8 mouse cellular contexts compared by ENCODE assay signal in the genomic region with DNA sequence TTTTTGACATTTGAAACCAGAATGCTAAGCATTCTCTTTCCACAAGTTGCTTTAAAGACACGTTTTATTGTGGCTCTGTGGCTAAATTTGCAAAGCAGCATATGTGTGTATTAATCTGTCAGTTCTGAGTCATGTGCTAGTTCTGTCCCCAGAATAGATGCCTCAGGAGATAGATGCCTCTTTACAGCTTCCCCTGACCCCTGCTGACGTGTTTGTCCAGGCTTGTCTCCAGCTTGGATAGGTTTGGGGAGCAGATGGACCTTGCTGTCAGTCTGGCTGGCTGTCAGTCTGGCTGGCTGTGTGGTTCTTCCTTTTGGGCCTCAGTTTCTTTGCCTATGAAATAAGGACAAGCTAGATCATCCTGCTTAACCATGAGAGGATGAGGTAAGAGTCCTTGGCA.
DNase-seq lines count a peak whose midpoint lies in the region; ATAC-seq lines count a peak whose summit lies in the region.
"Had no signal": no experiment of that assay in that cellular context is flagged by ENCODE, and none has a peak within 500 bp of the region (broad histone marks: within the 10 kb centered on the region; RNA-seq: fewer than 3 reads in every experiment).

No protein-coding gene starts in this region.

- no peak for ATAC-seq in granulocyte monocyte progenitor cell, adult 5-6 weeks (replicated peaks; ENCODE audit: poor library complexity, severe bottlenecking)
- ATAC-seq: forebrain, embryonic 13.5 days had no signal

- intact Hi-C loops in heart, postnatal 14 days (cut with DNase I), result no loop called here

- DNase-seq in kidney, postnatal 14 days, result peak; percentile 29
- DNase-seq in kidney, adult 8-10 months, result no peak
- peak; percentile 49 to 54 for DNase-seq in right cerebral cortex, adult 2 months (ENCODE audit: low spot score in 2 of 2)
- DNase-seq in right cerebral cortex, postnatal 4 days, result no peak
- DNase-seq in cerebellum, adult 9-11 months, result peak; percentile 31
- no peak for DNase-seq in heart, postnatal 14 days

Comparison
In these comparisons a context has a peak if more than half of its experiments do, and no peak if none do; other contexts are left out.
1. DNase-seq: peak in kidney, postnatal 14 days (single experiment), right cerebral cortex, adult 2 months (2 of 2) and cerebellum, adult 9-11 months (single experiment); none in kidney, adult 8-10 months (0 of 2), right cerebral cortex, postnatal 4 days (single experiment) and heart, postnatal 14 days (0 of 2).